Mouse (Mus musculus) ES-Bruce4 (cell line): Measurements from ENCODE around the gene 2310022A10Rik. TPM values are rescaled to one million over a fixed set of nuclear protein-coding genes. Genes with fewer than 3 reads are reported as not detected.
"Not testable (repeated sequence)": the region's sequence is repeated elsewhere in the genome, so short reads cannot be mapped to it uniquely, and the experiment has no call there.

Experiments
- H3K27ac ChIP-seq: 2 replicates; pipeline ENCODE4 v1.5.1; 2012; ENCODE audit warnings: low read length, inconsistent platforms; ENCODE audit not compliant: insufficient read depth
- H3K27me3 ChIP-seq: 2 replicates; pipeline ENCODE4 v1.6.1; 2012; ENCODE audit warnings: mild to moderate bottlenecking, low read length, inconsistent platforms; ENCODE audit not compliant: control insufficient read depth, poor library complexity, insufficient read depth, severe bottlenecking
- H3K36me3 ChIP-seq: 2 replicates; pipeline ENCODE4 v1.6.1; 2012; ENCODE audit warnings: inconsistent platforms, mild to moderate bottlenecking, low read length, moderate library complexity; ENCODE audit not compliant: control insufficient read depth, poor library complexity, insufficient read depth, severe bottlenecking
- H3K4me1 ChIP-seq: one replicate; pipeline ENCODE4 v1.8.1; 2011; ENCODE audit warnings: low read length; ENCODE audit not compliant: control insufficient read depth, insufficient read depth
- H3K4me3 ChIP-seq: 2 replicates; pipeline ENCODE4 v1.5.1; 2011; ENCODE audit warnings: low read depth, mild to moderate bottlenecking, low read length
- H3K9ac ChIP-seq: 2 replicates; pipeline ENCODE4 v1.6.1; 2012; ENCODE audit warnings: low read depth, mild to moderate bottlenecking, inconsistent platforms; ENCODE audit not compliant: poor library complexity, severe bottlenecking
- H3K9me3 ChIP-seq: replicated peaks from 2 replicates; pipeline ENCODE4 v1.6.1; 2012; ENCODE audit warnings: mild to moderate bottlenecking, low read length, inconsistent platforms; ENCODE audit not compliant: control insufficient read depth, poor library complexity, insufficient read depth, severe bottlenecking
- CTCF ChIP-seq: IDR thresholded peaks from one replicate; pipeline ENCODE4 v1.8.1; 2011; ENCODE audit warnings: low read depth, low read length
- EP300 ChIP-seq: IDR thresholded peaks from 2 replicates; pipeline ENCODE4 v1.6.1; 2011; ENCODE audit warnings: low read depth, low read length; ENCODE audit not compliant: insufficient read depth
- POLR2A ChIP-seq: IDR thresholded peaks from one replicate; pipeline ENCODE4 v1.8.1; 2011; ENCODE audit warnings: low read length; ENCODE audit not compliant: insufficient read depth
- polyA plus RNA-seq: library from polyadenylated mRNA; stranded (reverse); fragments of >200 nt; gene quantifications from 2 replicates; pipeline ENCODE4 v1.2.4, GENCODE M21; 2011; ENCODE audit warnings: low read depth; ENCODE audit not compliant: missing spikeins, insufficient read depth, insufficient read length

Gene 2310022A10Rik
- polyA plus RNA-seq, 1 experiment, result 36.7 TPM

DNA sequence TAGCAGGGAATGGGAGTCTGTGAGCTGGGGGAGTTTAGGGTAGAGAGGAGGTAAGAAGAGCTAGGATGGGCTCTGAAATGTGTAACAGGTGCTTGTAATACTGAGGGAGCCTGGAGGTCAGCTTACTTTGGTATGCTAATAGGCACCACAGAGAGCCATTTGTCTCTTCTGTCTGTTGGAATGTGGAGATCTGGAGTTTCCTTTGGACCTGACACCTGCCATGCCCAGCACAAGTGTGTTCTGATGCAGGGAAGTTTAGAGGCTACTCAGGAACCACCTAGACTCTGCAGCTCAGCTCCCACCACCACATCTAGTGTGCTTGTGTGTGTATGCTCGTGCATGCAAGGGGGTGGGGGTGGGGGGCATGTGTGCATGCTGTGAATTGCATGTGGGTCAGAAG, 69.2 kb downstream of the 2310022A10Rik start:
- Histone ChIP-seq H3K4me3 (no peak overlapping the region), H3K4me1 (peaks cover 4% of the 10 kb centered on the region)

DNA sequence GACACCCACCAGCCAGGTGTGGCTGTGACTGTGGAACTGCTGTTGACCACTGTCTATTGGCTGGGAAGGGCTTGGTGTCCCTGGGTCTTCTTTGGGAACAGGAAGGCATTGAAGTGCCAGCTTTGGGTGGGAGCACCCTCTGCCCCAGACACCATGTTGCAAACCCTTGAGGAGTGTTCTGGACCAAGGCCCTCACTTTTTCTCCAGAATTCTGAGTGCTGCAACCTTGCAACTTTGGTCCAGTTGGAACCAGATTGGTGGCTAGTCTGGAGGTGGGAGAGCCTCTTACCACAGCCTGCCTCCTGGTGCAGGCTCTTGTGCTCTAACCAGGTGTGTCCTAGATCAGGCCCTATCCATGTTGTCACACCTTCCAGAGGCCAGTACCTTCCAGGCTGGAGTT, 71.9 kb downstream of the 2310022A10Rik start:
- H3K9ac ChIP-seq, result no peak overlapping the region
- no peaks in the 10 kb centered on the region for H3K9me3 ChIP-seq
- no peak overlapping the region for H3K4me3 ChIP-seq
- no peaks in the 10 kb centered on the region for H3K27me3 ChIP-seq
- H3K36me3 ChIP-seq, result 0 out of 2 replicates have a peak, but pooled peaks cover 8% of the 10 kb centered on the region
- no peak overlapping the region for H3K27ac ChIP-seq
- H3K4me1 ChIP-seq, result peaks cover 4% of the 10 kb centered on the region
- TF ChIP-seq POLR2A, result no peak
- no peak for TF ChIP-seq EP300
- TF ChIP-seq CTCF, result no peak

More for the DNA sequence above, 69.2 kb downstream of the 2310022A10Rik start:
- no peak for TF ChIP-seq CTCF
- TF ChIP-seq EP300, result 0 out of 2 replicates have a peak, but pooled peaks have one; percentile 14
- Histone ChIP-seq H3K9ac (no peak overlapping the region), H3K27me3 (no peaks in the 10 kb centered on the region), H3K27ac (no peak overlapping the region), H3K36me3 (peaks cover 8% of the 10 kb centered on the region; the same call in 1 of the 2 replicates), H3K9me3 (no peaks in the 10 kb centered on the region)

DNA sequence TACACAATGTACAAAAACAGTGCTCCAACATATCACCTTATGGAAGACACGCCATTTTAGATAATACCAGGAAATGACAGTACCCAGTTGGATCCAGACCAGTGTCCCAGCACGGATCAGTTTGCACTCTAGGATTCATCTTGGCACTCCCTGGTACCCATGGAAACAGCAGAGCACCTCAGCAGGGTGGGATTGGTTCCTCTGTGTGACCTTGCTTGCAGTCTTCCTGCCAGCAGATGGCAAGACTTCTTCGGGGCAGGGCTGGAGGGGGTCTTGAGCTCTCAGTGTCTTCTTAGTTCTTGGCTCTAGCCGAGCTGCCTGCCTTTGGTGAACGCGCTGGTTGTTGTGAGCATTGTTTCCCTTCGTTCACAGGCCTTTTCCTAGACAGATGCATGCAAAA, 74.7 kb downstream of the 2310022A10Rik start:
- Histone ChIP-seq H3K27me3 (no peaks in the 10 kb centered on the region), H3K27ac (no peak overlapping the region), H3K4me3 (no peak overlapping the region), H3K9me3 (no peaks in the 10 kb centered on the region), H3K4me1 (peaks cover 2% of the 10 kb centered on the region), H3K9ac (no peak overlapping the region), H3K36me3 (peaks cover 14% of the 10 kb centered on the region; the same call in 1 of the 2 replicates)
- no peak for TF ChIP-seq CTCF

DNA sequence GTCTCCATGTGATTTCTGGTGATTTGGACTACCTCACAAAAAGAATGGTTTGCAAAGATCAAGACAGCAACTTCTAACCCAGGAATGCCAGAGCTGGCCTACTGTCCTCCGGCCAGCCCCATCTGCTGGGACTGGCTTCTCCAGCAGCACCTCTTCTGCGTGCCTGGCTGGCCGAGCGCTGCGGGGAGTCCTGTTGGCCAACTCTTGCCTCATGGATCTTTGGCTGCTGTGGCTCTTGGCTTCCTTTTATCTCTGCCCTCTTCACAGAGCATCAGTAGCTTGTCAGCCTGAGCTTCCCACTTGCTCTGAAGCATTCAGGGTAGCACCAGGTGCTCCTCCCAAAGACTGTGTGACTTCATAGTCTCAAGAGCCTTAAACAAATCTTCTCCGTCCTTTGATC, 75.2 kb downstream of the 2310022A10Rik start:
- Histone ChIP-seq H3K9ac (no peak overlapping the region), H3K9me3 (no peaks in the 10 kb centered on the region), H3K27ac (no peak overlapping the region), H3K4me1 (no peaks in the 10 kb centered on the region), H3K27me3 (no peaks in the 10 kb centered on the region), H3K36me3 (peaks cover 14% of the 10 kb centered on the region; the same call in 1 of the 2 replicates), H3K4me3 (no peak overlapping the region)
- TF ChIP-seq EP300, result no peak
- TF ChIP-seq POLR2A, result no peak
- TF ChIP-seq CTCF, result no peak

DNA sequence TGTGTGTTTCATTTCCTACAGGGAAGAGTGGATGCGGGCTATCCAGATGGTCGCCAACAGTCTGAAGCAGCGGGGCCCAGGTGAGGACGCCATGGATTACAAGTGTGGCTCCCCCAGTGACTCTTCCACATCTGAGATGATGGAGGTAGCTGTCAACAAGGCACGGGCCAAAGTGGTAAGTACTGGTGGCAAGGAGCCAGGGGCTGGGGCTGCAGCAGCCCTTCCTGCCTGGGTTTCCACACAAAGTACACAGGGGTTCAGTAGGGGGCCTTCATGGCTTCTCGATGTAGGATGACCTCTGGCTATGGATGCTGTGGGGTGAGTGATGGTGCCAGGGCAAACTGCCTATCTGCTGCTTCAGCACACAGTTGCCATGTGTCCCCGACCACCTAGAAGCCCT, 75.8 kb downstream of the 2310022A10Rik start:
- not testable (repeated sequence) for H3K27ac ChIP-seq, H3K9me3 ChIP-seq, H3K4me3 ChIP-seq, H3K27me3 ChIP-seq, H3K4me1 ChIP-seq, H3K9ac ChIP-seq
- peaks cover 14% of the 10 kb centered on the region; the same call in 1 of the 2 replicates for H3K36me3 ChIP-seq

DNA sequence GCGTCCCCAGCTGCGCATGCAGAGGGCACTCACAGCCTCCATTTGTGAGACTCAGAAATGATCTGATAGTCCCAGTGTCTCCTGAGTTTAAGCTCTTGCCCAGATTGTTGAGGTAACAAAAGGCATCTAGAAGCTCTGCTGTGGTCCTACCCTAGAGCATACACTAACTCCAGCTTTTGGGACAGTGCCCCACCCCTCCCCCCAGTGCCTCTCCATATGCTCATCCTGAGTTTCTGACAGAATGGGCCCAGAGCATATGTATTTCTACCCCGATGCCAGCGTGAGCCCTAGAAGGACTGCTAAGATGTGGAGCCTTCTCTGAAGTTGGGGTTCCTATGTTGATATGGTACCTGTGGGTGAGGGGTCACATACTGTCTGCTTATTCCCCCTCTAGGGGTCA, 78.4 kb downstream of the 2310022A10Rik start:
- Histone ChIP-seq H3K9ac (no peak overlapping the region), H3K27ac (no peak overlapping the region), H3K36me3 (peaks cover 14% of the 10 kb centered on the region; the same call in 1 of the 2 replicates), H3K4me1 (no peaks in the 10 kb centered on the region), H3K9me3 (no peaks in the 10 kb centered on the region), H3K27me3 (no peaks in the 10 kb centered on the region), H3K4me3 (no peak overlapping the region)
- TF ChIP-seq POLR2A, result no peak
- no peak for TF ChIP-seq CTCF
- no peak for TF ChIP-seq EP300

Other genes starting within 250 kb of the 2310022A10Rik start
- 66.8 and 72.5 TPM in 2 replicates for gene Ltbp4, start 215.5 kb upstream of the 2310022A10Rik start, polyA plus RNA-seq
- 43.6 and 44.5 TPM in 2 replicates for gene Shkbp1, start 197.2 kb upstream of the 2310022A10Rik start, polyA plus RNA-seq
- 15.8 and 17.1 TPM in 2 replicates for gene Gm20479, start 195.8 kb upstream of the 2310022A10Rik start, polyA plus RNA-seq
- gene Sptbn4, start 105.5 kb upstream of the 2310022A10Rik start, polyA plus RNA-seq, result 6.0 and 7.3 TPM in 2 replicates
- gene Blvrb, start 105.3 kb upstream of the 2310022A10Rik start, polyA plus RNA-seq, result 44.1 and 44.3 TPM in 2 replicates
- gene Sertad3, start 79.5 kb upstream of the 2310022A10Rik start, polyA plus RNA-seq, result 10.9 and 11.8 TPM in 2 replicates
- 8.0 and 8.9 TPM in 2 replicates for gene Sertad1, start 66.3 kb upstream of the 2310022A10Rik start, polyA plus RNA-seq
- gene Prx, start 53.9 kb upstream of the 2310022A10Rik start, polyA plus RNA-seq, result 4.2 and 5.7 TPM in 2 replicates
- 1.4 and 1.5 TPM in 2 replicates for gene Hipk4, start 30.0 kb upstream of the 2310022A10Rik start, polyA plus RNA-seq
- gene Pld3, start within 50 bp of the 2310022A10Rik start, polyA plus RNA-seq, result 50.8 and 72.8 TPM in 2 replicates
- 38.7 and 39.8 TPM in 2 replicates for gene Akt2, start 38.3 kb downstream of the 2310022A10Rik start, polyA plus RNA-seq
- gene Ttc9b, start 100.7 kb downstream of the 2310022A10Rik start, polyA plus RNA-seq, result 0.65 TPM in 1 of 2 replicates, not detected in the other
- gene Map3k10, start 121.4 kb downstream of the 2310022A10Rik start, polyA plus RNA-seq, result 13.5 and 16.5 TPM in 2 replicates
- gene Zfp607b, start 136.1 kb downstream of the 2310022A10Rik start, polyA plus RNA-seq, result 1.6 and 1.8 TPM in 2 replicates
- gene Zfp60, start 178.2 kb downstream of the 2310022A10Rik start, polyA plus RNA-seq, result 18.5 and 24.0 TPM in 2 replicates